Mouse (Mus musculus): Measurements from ENCODE around the gene Dip2c. TPM values are rescaled to one million over a fixed set of nuclear protein-coding genes. Genes with fewer than 3 reads are reported as not detected.
A peak's percentile ranks its signal among the peaks of the same experiment; 100 is the strongest.

The Dip2c gene
- polyA plus RNA-seq, 2 experiments from 2014 or later: 0.47 to 1.1 TPM

DNA sequence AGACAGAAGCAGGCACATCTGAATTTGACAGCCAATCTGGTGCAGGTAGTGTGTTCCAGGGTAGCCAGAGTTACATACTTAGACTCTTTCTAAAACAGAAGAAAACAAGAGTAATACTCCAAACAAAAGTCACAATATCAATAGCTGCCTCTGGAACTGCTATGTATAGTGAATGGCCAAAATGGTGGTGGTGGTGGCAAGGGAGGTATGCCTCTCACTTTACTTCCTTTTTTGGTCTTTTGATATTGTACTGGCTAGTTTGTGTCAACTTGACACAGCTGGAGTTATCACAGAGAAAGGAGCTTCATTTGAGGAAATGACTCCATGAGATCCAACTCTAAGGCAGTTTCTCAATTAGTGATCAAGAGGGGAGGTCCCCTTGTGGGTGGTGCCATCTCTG lies 148.1 kb downstream of the Dip2c start:
- no peak for ATAC-seq

DNA sequence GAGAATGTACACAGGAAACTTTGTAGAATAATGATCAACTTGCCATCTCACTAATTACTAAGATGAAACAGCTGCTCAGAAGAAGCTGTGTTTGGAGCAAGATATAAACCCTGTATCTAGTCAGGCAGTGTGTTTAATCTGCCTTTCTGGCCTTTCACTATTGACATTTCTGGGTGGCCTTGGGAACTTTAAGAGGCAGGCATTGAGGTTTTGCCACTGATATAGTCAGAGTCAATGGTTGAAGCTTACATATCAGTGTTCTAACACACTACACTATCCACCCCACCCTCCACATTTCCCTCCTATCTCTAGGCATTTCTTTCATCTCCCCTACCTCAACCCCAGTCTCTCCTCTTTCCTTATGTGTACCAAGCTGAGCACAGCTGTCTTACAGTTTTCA lies 149.9 kb downstream of the Dip2c start:
- ATAC-seq: no peak

DNA sequence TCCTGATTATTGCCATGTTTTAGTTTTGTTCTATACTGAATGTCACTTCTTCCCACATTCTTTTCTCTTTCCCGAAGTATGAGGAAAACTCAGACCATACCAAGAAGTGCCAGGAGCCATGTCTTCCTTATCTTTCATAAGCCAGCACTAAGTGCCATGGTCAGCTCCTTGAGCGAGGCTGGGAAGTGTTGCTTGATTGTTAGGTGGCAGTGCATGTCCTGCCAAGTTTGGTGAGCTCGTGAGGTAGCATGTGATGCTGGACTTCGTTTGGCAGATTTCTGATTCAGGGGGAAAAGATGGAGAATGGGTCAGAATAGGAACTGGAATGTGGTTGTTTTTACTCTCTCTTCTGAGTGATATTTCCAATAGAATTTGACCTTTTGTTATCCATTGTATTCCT lies 150.5 kb downstream of the Dip2c start:
- ATAC-seq: no peak

DNA sequence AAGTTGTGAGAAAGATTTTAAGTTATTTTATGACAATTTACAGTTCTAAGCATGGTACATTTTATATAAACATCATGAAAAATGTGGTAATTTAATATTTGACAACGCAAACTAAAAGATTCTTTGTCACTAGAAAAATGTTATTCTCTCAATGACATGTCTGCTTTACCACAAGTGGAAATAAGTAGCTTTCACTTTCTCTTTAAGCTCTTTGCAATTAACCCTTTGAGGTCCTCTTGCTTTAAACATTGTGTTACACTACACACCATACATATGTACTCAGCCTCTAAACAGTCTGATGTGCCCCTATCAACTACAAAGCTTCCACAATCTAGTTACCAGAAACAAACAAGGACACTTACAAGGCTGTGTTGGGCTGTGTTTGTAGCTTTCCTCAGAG lies 153.6 kb downstream of the Dip2c start:
- ATAC-seq: peak; percentile 83

GRCm38 (mm10) chr13:9430724-9431123 lies 154.4 kb downstream of the Dip2c start:
- no peak for ATAC-seq

- ATAC-seq: no peak
Observed at GRCm38 (mm10) chr13:9431441-9431840, 155.1 kb downstream of the Dip2c start.

- no peak for ATAC-seq
Observed at GRCm38 (mm10) chr13:9443066-9443465, 166.7 kb downstream of the Dip2c start.

DNA sequence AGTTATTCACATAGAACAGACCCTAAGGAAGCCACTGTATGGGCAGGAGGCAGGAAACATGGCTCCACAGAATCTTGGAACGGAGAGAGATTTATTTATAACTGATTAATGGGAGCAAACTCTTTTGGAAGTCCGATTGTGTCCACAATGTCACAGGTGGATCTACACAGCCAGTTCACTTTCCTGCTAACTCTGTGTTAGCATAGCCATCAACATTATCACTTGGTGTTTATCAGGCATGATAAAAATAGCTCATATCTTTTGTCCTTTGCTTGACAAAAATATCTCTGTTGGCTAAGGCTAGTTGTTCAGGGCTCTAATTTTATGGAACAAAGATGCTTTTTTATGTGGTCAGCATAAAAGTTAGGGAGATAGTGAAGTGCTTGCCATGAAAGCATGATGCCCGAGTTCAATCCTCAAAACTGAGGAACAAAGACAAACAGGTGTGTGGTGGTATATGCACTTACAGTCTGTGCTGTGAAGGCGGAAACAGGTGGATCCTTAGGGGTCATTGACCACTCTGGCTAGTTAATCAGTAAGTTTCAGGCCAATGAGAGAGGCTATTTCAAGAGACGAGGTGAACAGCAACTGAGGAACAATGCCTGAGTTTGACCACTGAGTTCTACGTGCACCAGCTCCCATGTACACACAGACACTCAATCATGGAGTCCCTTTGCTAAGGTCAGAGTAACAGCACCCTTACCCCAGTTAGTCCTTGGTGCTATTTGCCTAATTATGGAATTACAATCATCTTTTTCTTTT lies 169.4 kb downstream of the Dip2c start:
- no peak for ATAC-seq

DNA sequence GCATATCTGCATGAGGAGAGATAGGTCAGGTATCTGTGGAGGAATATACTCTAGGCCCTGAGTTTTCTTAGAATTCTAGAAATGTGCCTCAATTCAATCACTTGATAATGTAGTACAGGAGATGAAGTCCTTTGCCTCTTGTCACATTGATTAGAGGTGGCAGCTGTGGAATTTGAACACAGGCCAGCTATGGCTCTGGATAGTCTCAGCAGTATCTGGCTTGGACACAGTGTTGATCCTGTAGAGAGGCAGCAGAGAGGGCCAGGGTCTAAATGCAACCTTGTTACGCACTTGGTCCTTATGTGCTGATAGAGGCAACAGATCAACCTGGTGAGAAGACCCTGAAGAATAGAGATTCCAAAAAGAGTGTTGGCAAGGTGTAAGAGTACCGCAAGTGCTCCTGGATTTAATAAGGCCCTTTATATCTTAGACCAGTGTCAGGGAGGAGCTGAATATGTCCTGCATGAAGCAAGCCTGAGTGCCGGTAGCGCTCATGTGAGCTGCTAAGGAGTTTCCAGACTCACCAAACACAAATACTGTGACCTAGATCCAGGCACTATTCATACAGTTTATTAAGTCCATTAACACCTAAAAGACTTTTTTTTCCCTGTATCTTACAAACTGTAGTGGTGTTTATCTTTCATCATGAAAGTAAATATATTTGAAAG lies 170.3 kb downstream of the Dip2c start:
- no peak for ATAC-seq

DNA sequence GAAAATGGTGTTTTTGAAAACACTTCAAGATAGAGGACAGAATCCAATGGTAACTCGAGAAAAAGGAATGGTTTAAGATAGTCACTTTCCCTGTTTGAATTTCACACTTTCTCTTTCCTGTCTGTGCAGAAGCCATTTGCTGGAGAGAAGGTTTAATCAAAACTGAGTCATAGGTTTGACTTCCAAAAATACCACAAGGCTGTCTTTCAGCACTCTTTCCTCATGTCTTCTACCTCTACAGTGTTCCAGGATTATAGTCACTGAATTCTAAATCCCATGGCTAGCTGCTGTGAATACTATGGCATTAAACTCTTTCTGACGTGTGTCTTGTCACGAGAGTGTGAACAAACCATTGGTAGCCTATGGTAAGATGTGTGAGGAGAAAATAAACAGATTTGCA lies 173.9 kb downstream of the Dip2c start:
- no peak for ATAC-seq

GRCm38 (mm10) chr13:9451952-9452351 lies 175.6 kb downstream of the Dip2c start:
- no peak for ATAC-seq

DNA sequence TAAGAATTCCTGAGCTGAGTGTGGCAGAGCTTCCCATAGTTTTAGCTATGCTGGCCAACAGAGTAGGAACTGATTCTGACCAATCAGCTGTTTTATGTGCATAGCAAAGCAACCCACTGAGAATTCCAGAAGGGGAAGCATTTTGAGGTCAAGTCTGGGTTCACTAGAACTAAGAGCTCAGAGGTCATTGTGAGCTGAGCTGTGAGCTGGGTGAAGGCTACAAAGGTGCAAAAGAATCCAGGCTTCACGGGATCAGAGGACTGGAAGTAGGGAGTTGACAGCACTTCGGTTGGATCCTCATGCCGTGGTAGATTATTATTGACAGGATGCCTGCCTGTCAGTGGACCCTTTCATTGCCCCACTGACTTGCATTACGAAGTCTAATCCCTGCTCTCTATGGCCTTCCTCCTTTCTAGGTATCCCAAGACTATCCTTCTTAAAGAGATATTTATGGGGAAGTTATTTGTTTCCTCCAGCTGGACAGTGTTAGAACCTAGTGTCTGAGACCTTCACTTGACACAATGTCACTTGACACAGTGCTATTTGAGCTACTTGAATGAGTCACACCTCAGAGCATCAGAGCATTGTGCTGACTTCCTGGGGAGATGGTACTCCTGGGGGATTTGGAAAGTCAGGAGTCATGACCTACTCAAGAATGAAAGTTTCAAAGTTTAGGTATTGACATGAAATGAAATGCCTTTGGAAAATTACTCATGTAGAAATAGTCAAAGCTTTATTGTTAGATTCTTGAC lies 178.3 kb downstream of the Dip2c start:
- no peak for ATAC-seq

- ATAC-seq: no peak
Observed at GRCm38 (mm10) chr13:9455979-9456378, 179.7 kb downstream of the Dip2c start.

GRCm38 (mm10) chr13:9457420-9458308 lies 181.3 kb downstream of the Dip2c start:
- no peak for ATAC-seq

- no peak for ATAC-seq
Observed at GRCm38 (mm10) chr13:9464457-9464856, 188.1 kb downstream of the Dip2c start.

DNA sequence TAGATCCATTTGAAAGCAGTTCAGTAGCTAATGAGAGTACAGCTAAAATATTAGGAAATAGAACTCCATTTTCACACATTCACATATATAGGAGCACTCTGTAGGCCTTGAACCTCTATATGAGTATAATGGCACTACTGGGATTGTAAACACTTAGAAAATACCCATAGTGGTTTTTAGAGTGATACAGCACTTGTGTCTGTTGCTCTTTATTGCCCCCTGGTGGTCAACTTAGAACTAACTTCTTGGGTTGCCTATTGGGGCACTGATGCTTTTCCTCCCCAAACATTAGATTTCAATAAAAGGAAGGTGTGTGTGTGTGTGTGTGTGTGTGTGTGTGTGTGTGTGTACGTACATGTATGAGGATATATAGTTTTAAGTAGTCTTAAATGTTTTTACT lies 190.9 kb downstream of the Dip2c start:
- ATAC-seq: peak; percentile 83

- ATAC-seq: no peak
Observed at GRCm38 (mm10) chr13:9473383-9473782, 197.1 kb downstream of the Dip2c start.

- no peak for ATAC-seq
Observed at GRCm38 (mm10) chr13:9481722-9482121, 205.4 kb downstream of the Dip2c start.

- no peak for ATAC-seq
Observed at GRCm38 (mm10) chr13:9489696-9490095, 213.4 kb downstream of the Dip2c start.

- peak; percentile 77 for ATAC-seq
Observed at GRCm38 (mm10) chr13:9494726-9495125, 218.4 kb downstream of the Dip2c start.

- no peak for ATAC-seq
Observed at GRCm38 (mm10) chr13:9504118-9504856, 228.0 kb downstream of the Dip2c start.

GRCm38 (mm10) chr13:9538556-9538955 lies 262.2 kb downstream of the Dip2c start:
- no peak for ATAC-seq

Measured in CD4-positive, CD25-positive, alpha-beta regulatory T cell, adult 4 months (primary cell).